8 mouse cellular contexts compared by ENCODE assay signal in genomic region chr11:31871911-31872310, GRCm38 (mm10). TPM values are rescaled to one million over a fixed set of nuclear protein-coding genes. Genes with fewer than 3 reads are reported as not detected.
DNase-seq lines count a peak whose midpoint lies in the region; ATAC-seq and TF ChIP-seq lines count a peak whose summit lies in the region.

TSS of gene Cpeb4 (plus strand) at chr11:31872211.

- peak within 1 kb of the TSS; percentile 95 for H3K4me3 ChIP-seq in cerebellum, adult 2 months (replicated peaks; ENCODE audit: insufficient read depth, low read depth, low read length)
- peak within 1 kb of the TSS; percentile 78 for H3K4me3 ChIP-seq in intestine, postnatal 0 days (ENCODE audit: low read depth, low read length)
- H3K4me3 ChIP-seq in midbrain, embryonic 14.5 days (replicated peaks; ENCODE audit: low read depth, low read length), result peak within 1 kb of the TSS; percentile 88

- no peaks in the 10 kb centered on the region for H3K36me3 ChIP-seq in intestine, postnatal 0 days (ENCODE audit: control insufficient read depth, insufficient read depth)
- no peaks in the 10 kb centered on the region for H3K36me3 ChIP-seq in midbrain, embryonic 14.5 days (ENCODE audit: control insufficient read depth, insufficient read depth, low read length)

- H3K4me1 ChIP-seq in cerebellum, adult 2 months (ENCODE audit: control insufficient read depth, insufficient read depth, low read length), result no peaks in the 10 kb centered on the region
- no peaks in the 10 kb centered on the region for H3K4me1 ChIP-seq in intestine, postnatal 0 days (replicated peaks; ENCODE audit: control insufficient read depth, insufficient read depth, low read length)
- peaks cover 30% of the 10 kb centered on the region for H3K4me1 ChIP-seq in midbrain, embryonic 14.5 days (ENCODE audit: control insufficient read depth, insufficient read depth, low read length)

- peak within 1 kb of the TSS; percentile 77 for H3K4me2 ChIP-seq in intestine, postnatal 0 days (replicated peaks; ENCODE audit: low read depth)
- H3K4me2 ChIP-seq in midbrain, embryonic 14.5 days (ENCODE audit: low read length), result peak within 1 kb of the TSS; percentile 84

- no peak for ATAC-seq in intestine, postnatal 0 days
- no peak for ATAC-seq in midbrain, embryonic 14.5 days (ENCODE audit: low FRiP score, low TSS enrichment)

- H3K9me3 ChIP-seq in intestine, postnatal 0 days (ENCODE audit: control insufficient read depth), result no peaks in the 10 kb centered on the region
- no peaks in the 10 kb centered on the region for H3K9me3 ChIP-seq in midbrain, embryonic 14.5 days (ENCODE audit: control insufficient read depth, low read length)

- no peaks in the 10 kb centered on the region for H3K27me3 ChIP-seq in cerebellum, adult 2 months (ENCODE audit: control insufficient read depth, insufficient read depth, low read length)
- no peaks in the 10 kb centered on the region for H3K27me3 ChIP-seq in intestine, postnatal 0 days (replicated peaks; ENCODE audit: control insufficient read depth, insufficient read depth, low read length)
- H3K27me3 ChIP-seq in midbrain, embryonic 14.5 days (ENCODE audit: control insufficient read depth, insufficient read depth, low read length), result no peaks in the 10 kb centered on the region

- no peak for TF ChIP-seq CTCF in cerebellum, adult 2 months (IDR thresholded peaks at IDR 0.05; ENCODE audit: borderline replicate concordance, insufficient read depth, low read depth, low read length)
- TF ChIP-seq CTCF in intestine, postnatal 0 days (IDR thresholded peaks at IDR 0.05; ENCODE audit: low read depth), result no peak

- intact Hi-C loops in gastrocnemius, postnatal 14 days (cut with DNase I; ENCODE audit: low total_unique reads), result no loop called here

- H3K27ac ChIP-seq in cerebellum, adult 2 months (ENCODE audit: insufficient read depth, low read length), result peak within 1 kb of the TSS; percentile 80
- peak within 1 kb of the TSS; percentile 85 for H3K27ac ChIP-seq in intestine, postnatal 0 days (ENCODE audit: low read depth, low read length)
- H3K27ac ChIP-seq in midbrain, embryonic 14.5 days (replicated peaks; ENCODE audit: low read depth, low read length), result peak within 1 kb of the TSS; percentile 95

- WGBS in cerebellum, adult 2 months, result 15% methylated on average over 4 of the region's 4 CpGs
- WGBS in intestine, postnatal 0 days, result 72% methylated on average over 4 of the region's 4 CpGs
- WGBS in midbrain, embryonic 14.5 days, result 74% methylated on average over 4 of the region's 4 CpGs

- DNase-seq in cerebellum, adult 2 months, result no peak
- no peak for DNase-seq in cerebellum, postnatal 14 days
- no peak for DNase-seq in adrenal gland, postnatal 14 days
- no peak for DNase-seq in gastrocnemius, postnatal 14 days
- no peak for DNase-seq in midbrain, embryonic 14.5 days
- no peak for DNase-seq in yolk sac, embryonic 10.5 days (ENCODE audit: low spot score)
- DNase-seq in cerebellum, adult 9-11 months, result no peak

- peak within 1 kb of the TSS; percentile 77 for H3K9ac ChIP-seq in intestine, postnatal 0 days (ENCODE audit: low read depth, low read length)
- peak within 1 kb of the TSS; percentile 88 for H3K9ac ChIP-seq in midbrain, embryonic 14.5 days (replicated peaks; ENCODE audit: low read length)

- no peak for TF ChIP-seq POLR2A in cerebellum, adult 2 months (IDR thresholded peaks at IDR 0.05; ENCODE audit: borderline replicate concordance, insufficient read depth, low read length)

RNA-seq across cellular contexts. Expression of gene Cpeb4, which starts in this region (rescaled TPM):
- 58.0 and 69.3 TPM in 2 replicates for polyA plus RNA-seq in cerebellum, adult 2 months (2012; rRNA removed)
- 93.1 and 152 TPM in 2 replicates for total RNA-seq in adrenal gland, postnatal 14 days (2021)
- 10 to 100 TPM; 63.1 to 66.2 TPM for total RNA-seq in gastrocnemius, postnatal 14 days (2021)
- polyA plus RNA-seq in intestine, postnatal 0 days (2015; fragmentation: Nextera tagmentation; extraction: Ambion mirVana), result 11.3 and 12.8 TPM in 2 replicates
- polyA plus RNA-seq in midbrain, embryonic 14.5 days (2014; fragmentation: Nextera tagmentation; extraction: Ambion mirVana), result 32.2 and 34.5 TPM in 2 replicates
